Mouse (Mus musculus) cerebellum, adult 11-12 months (tissue): ENCODE measurements at regions not wholly inside any gene's neighbourhood (a gene's known extent, or its start where the extent isn't known, plus 50 kb on each side); places are given as distances from the start of the nearest gene placed in this dataset.
A peak's percentile ranks its signal among the peaks of the same experiment; 100 is the strongest.

Experiments
- DNase-seq: peaks from one replicate; pipeline ENCODE4 v3.0.0; 2022

- DNase-seq = no peak
Observed at GRCm38 (mm10) chr3:146337429-146337828, 67.0 kb upstream of the Ssx2ip start.

- no peak for DNase-seq
Observed at GRCm38 (mm10) chr3:146337861-146338281, 66.6 kb upstream of the Ssx2ip start.

GRCm38 (mm10) chr3:146338445-146338844 lies 66.0 kb upstream of the Ssx2ip start:
- DNase-seq = no peak

GRCm38 (mm10) chr3:146340316-146341055 lies 64.0 kb upstream of the Ssx2ip start:
- no peak for DNase-seq

GRCm38 (mm10) chr3:146341652-146342340 lies 62.6 kb upstream of the Ssx2ip start:
- no peak for DNase-seq

- DNase-seq = no peak
Observed at GRCm38 (mm10) chr3:146342727-146343126, 61.7 kb upstream of the Ssx2ip start.

GRCm38 (mm10) chr3:146343649-146344401 lies 60.6 kb upstream of the Ssx2ip start:
- DNase-seq = peak; percentile 13

GRCm38 (mm10) chr3:146344402-146345025 lies 59.9 kb upstream of the Ssx2ip start:
- DNase-seq = no peak

- peak; percentile 63 for DNase-seq
Observed at GRCm38 (mm10) chr3:146345308-146345780, 59.1 kb upstream of the Ssx2ip start.

GRCm38 (mm10) chr3:146345946-146346345 lies 58.5 kb upstream of the Ssx2ip start:
- DNase-seq = no peak

GRCm38 (mm10) chr3:146347311-146347710 lies 57.1 kb upstream of the Ssx2ip start:
- DNase-seq = no peak

- DNase-seq = no peak
Observed at GRCm38 (mm10) chr3:146348921-146349320, 55.5 kb upstream of the Ssx2ip start.

- no peak for DNase-seq
Observed at GRCm38 (mm10) chr3:146349393-146349792, 55.0 kb upstream of the Ssx2ip start.

GRCm38 (mm10) chr3:146350126-146350525 lies 54.3 kb upstream of the Ssx2ip start:
- DNase-seq = no peak

GRCm38 (mm10) chr3:146351468-146351867 lies 53.0 kb upstream of the Ssx2ip start:
- no peak for DNase-seq

- DNase-seq = no peak
Observed at GRCm38 (mm10) chr3:146352187-146352586, 52.3 kb upstream of the Ssx2ip start.

- DNase-seq = no peak
Observed at GRCm38 (mm10) chr3:146353961-146354360, 50.5 kb upstream of the Ssx2ip start.
